Mouse (Mus musculus): Measurements from ENCODE around the gene Wdr11. TPM values are rescaled to one million over a fixed set of nuclear protein-coding genes. Genes with fewer than 3 reads are reported as not detected.

Wdr11 gene
- total RNA-seq (2015; ENCODE audit: low replicate concordance) (2.5 and 11.5 TPM in 2 replicates), total RNA-seq (2017; ENCODE audit: low replicate concordance) (1.9 and 10.5 TPM in 2 replicates)

DNA sequence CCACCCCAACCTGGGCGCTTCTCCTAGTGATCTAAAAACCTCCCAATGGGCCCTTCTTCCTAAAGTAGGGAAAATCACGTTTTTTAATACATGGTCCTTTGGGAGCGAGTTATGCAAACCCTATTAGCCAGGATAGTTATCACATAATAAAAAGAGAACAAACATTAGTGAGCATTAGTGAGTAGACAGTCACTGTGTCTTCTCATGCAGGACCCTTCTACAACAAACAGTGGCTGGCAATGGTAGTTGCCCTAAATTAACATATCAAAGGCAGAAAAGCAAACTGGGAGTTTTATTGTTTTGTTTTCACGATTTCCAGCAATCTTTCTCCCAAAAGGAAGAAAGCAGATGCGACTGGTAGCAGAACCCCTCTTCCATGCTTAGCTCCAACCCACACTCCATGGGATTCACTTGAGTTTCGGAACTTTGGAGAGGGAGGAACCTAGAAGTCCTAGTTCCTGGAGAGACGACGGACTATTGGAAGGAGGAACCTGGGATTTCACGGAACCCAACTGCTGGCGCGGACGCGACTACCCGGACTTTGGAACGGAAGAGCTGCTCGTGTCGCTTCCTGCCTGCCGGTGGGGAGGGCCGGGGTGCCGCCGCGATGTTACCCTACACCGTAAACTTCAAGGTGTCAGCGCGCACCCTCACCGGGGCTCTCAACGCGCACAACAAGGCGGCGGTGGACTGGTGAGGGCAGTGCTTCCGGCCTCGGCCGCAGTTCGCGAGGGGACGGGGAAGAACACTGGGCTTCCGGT lies at the start of gene Wdr11:
TSS of gene Wdr11 (plus strand) at position 493 of the 761 bp plus-strand sequence.
- ATAC-seq (replicated peaks; ENCODE audit: low FRiP score, poor library complexity, severe bottlenecking): peak; percentile 88

- no peak for ATAC-seq (replicated peaks; ENCODE audit: low FRiP score, poor library complexity, severe bottlenecking)
Observed at GRCm38 (mm10) chr7:129567541-129567940, 24.1 kb upstream of the Wdr11 start.

- no peak for ATAC-seq (replicated peaks; ENCODE audit: low FRiP score, poor library complexity, severe bottlenecking)
Observed at GRCm38 (mm10) chr7:129568338-129568737, 23.3 kb upstream of the Wdr11 start.

DNA sequence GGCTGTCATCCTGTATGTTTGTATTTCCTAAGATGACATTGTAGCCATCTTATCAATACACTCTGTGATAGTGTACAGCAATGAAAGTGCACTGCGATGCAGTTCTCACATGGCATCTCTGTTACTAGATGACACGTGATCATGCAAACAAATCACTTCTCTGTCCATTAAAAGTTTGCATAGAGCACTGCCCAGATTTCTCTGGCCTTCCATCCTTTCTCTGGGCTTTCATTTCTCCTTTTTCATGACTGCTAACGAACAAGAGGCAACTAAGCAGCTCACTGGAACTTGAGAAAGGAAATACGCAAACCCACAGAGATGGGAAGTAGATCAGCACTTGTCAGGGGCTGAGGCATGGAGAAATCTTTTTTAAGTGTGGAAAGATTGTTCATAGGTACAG lies 17.2 kb upstream of the Wdr11 start:
- ATAC-seq (replicated peaks; ENCODE audit: low FRiP score, poor library complexity, severe bottlenecking): no peak

- no peak for ATAC-seq (replicated peaks; ENCODE audit: low FRiP score, poor library complexity, severe bottlenecking)
Observed at GRCm38 (mm10) chr7:129575110-129575784, 16.4 kb upstream of the Wdr11 start.

GRCm38 (mm10) chr7:129592132-129592745 lies 576 bp downstream of the Wdr11 start:
- peak; percentile 47; the same call in 1 of the 2 replicates for ATAC-seq (replicated peaks; ENCODE audit: low FRiP score, poor library complexity, severe bottlenecking)

- ATAC-seq (replicated peaks; ENCODE audit: low FRiP score, poor library complexity, severe bottlenecking): no peak
Observed at GRCm38 (mm10) chr7:129597186-129597585, 5.5 kb downstream of the Wdr11 start.

DNA sequence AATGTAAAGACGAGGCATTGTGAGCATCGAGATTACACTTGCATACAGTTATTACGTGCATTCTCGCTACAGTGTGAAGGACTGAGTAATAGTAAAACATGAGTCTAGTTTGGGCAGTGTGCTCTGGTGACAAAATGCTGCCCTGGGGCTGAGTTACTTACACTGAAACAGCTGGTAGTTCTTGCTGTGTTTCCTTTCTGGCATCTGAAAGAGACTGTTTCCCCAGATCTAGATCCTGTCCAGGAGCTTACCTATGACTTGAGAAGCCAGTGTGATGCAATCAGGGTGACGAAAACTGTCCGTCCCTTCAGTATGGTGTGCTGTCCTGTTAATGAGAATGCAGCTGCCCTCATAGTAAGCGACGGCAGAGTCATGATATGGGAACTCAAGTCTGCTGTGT lies 14.6 kb downstream of the Wdr11 start:
- no peak for ATAC-seq (replicated peaks; ENCODE audit: low FRiP score, poor library complexity, severe bottlenecking)

GRCm38 (mm10) chr7:129621141-129621540 lies 29.5 kb downstream of the Wdr11 start:
- ATAC-seq (replicated peaks; ENCODE audit: low FRiP score, poor library complexity, severe bottlenecking): no peak

- no peak for ATAC-seq (replicated peaks; ENCODE audit: low FRiP score, poor library complexity, severe bottlenecking)
Observed at GRCm38 (mm10) chr7:129630351-129630750, 38.7 kb downstream of the Wdr11 start.

DNA sequence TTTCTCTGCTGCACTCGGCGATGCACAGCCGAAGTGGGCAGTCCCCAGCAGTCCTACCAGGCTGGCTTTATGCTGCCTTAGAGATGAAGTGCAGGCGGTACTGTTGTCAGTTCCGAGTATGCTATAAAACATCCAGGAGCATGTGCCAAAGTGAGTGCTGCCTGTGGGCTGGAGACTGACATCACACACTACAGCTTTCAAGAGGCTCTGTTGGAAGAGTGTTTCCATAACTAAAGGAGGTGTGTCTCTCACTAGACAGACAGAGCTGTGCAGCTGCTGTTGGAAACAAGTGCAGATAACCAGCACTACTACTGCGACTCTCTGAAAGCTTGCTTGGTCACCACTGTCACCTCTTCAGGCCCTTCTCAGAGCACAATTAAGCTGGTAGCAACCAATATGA lies 39.8 kb downstream of the Wdr11 start:
- no peak for ATAC-seq (replicated peaks; ENCODE audit: low FRiP score, poor library complexity, severe bottlenecking)

- ATAC-seq (replicated peaks; ENCODE audit: low FRiP score, poor library complexity, severe bottlenecking): no peak
Observed at GRCm38 (mm10) chr7:129635898-129636640, 44.4 kb downstream of the Wdr11 start.

DNA sequence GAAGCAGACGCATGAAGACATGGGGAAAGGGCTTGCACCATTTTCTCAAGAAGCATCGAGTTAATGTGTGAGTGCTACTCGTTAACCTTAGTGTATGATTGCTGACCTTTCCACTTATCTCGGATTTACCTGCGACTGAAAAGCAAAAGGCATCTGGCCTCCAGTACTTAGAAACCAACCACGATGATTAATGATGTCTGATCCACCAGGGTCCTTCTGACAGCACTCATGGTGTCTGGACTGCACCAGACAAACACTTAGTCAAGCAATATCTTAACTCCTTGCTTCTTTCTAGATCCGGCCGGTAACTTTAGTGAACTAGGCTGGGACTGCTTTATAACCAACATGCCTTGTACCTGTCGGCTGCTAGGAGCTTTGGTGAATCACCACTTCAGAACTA lies 45.3 kb downstream of the Wdr11 start:
- ATAC-seq (replicated peaks; ENCODE audit: low FRiP score, poor library complexity, severe bottlenecking): no peak

DNA sequence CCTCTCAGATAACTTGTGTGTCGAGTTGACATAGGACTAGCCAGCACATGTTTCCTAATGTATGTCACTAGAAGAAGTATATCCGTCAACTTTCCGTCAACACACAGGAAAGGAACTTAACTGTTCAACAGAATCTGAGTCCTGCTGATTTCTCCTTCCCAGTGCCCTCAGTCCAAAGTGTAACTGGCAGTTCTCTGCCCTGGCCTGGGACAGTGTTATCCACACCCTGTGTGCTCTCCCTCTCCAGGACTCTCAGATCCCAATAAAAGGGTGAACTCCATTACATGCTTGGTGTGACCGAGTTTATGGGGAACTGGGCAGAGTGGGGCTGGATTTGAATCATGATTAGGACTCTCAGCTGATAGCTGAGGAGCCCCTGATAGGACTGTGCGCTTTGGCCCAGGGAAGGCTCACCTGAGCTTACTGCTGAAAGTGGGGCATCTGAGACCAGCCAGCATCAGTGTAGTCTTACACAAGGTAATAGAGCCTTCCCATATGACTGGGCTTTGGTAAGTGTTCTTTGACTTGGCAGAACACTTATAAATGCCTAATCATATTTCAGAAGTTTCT lies 46.3 kb downstream of the Wdr11 start:
- no peak for ATAC-seq (replicated peaks; ENCODE audit: low FRiP score, poor library complexity, severe bottlenecking)

DNA sequence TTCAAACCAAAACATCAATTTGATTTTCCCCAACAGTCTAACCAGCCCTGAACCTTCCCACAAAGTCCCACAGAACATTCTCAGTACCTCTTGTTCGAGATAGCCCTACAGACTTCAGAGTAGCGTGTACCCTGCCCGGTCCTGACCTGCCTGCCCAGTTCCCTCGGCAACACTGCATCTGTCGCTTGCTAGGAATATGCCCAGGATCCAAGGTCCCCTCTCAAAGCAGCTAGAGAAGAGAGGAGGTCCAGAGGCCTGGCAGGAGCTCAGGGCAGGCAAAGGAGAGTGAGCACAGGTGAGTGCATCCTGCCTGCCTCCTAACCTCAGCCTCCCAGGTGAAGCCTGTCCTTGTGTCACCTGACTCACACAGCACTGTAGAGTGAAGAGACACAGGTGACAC lies 47.3 kb downstream of the Wdr11 start:
- no peak for ATAC-seq (replicated peaks; ENCODE audit: low FRiP score, poor library complexity, severe bottlenecking)

GRCm38 (mm10) chr7:129639833-129640232 lies 48.2 kb downstream of the Wdr11 start:
- no peak for ATAC-seq (replicated peaks; ENCODE audit: low FRiP score, poor library complexity, severe bottlenecking)

DNA sequence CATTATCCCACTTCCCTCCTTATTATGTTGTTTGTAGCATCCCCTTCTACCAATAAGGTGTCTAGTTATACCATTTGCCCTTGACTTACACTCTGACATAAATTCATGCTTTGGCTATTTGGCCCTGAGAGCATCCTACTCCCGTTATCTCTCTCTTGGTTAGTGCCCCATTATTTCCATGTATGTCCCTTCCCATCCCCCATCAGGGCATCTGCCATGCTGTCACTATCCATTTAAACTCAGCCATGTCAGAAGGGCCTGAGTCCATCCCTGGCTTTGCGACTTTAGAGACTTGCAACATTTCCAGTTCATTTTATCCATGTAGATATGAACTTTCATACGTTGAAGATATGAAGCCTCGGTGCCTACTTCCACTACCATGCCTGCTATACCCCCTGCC lies 51.6 kb downstream of the Wdr11 start:
- ATAC-seq (replicated peaks; ENCODE audit: low FRiP score, poor library complexity, severe bottlenecking): no peak

GRCm38 (mm10) chr7:129647798-129648197 lies 56.1 kb downstream of the Wdr11 start:
- ATAC-seq (replicated peaks; ENCODE audit: low FRiP score, poor library complexity, severe bottlenecking): no peak

DNA sequence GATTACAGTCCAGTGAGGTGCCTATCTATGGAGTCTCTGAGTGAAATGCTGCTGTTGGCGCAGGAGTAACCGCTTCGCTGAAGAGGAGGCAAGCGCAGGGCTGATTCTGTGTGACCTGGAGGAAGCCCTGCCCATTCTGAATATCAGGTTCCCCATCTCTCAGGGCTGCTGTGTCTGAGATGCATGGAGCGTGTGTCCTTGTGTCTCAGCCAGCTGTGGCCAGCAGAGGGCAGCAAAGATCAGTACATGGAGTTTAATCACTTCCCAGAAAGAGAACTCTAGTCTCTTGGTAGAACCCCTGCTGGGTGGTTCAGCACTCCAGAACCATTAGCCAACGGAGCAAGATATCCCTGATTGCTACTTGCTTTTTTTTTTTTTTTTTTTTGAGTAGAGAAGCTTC lies 57.3 kb downstream of the Wdr11 start:
- ATAC-seq (replicated peaks; ENCODE audit: low FRiP score, poor library complexity, severe bottlenecking): no peak

- no peak for ATAC-seq (replicated peaks; ENCODE audit: low FRiP score, poor library complexity, severe bottlenecking)
Observed at GRCm38 (mm10) chr7:129650717-129651116, 59.1 kb downstream of the Wdr11 start.
